Comparison of ENCODE assay signal across 16 mouse cellular contexts in the genomic region with DNA sequence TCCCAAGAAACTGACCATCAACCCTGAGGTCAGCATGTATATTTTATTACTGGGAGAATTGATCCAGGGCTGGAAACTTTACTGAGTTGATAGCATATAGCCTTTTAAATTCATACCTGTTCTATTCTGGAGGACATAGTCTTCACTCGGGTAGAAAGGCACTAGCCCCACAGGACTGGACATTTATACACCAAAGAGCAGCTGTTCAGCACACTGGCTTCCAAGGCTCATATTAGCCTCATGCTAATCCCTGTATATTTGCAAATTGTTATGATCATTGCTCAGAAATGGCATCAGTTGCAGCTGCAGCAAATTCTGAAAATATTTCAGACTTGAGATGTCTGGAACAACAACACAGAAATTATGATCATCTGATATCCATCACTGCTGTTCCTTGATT.
"Had no signal": no experiment of that assay in that cellular context is flagged by ENCODE, and none has a peak within 500 bp of the region (broad histone marks: within the 10 kb centered on the region; RNA-seq: fewer than 3 reads in every experiment).

No protein-coding gene starts in this region.

- DNase-seq: lung, adult 18-20 months; lung, embryonic 14.5 days; lung, postnatal 10 days; lung, postnatal 36 days; midbrain, embryonic 14.5 days; right cerebral cortex, postnatal 14 days; spleen, adult 18-20 months; thymus, adult 18-20 months; thymus, postnatal 14 days; thymus, postnatal 36 days had no signal

- H3K27ac ChIP-seq: liver, embryonic 14.5 days; macrophage; midbrain, embryonic 10.5 days; midbrain, embryonic 12.5 days; neural tube, embryonic 12.5 days had no signal

- H3K4me2 ChIP-seq: lung, embryonic 14.5 days; midbrain, embryonic 12.5 days; neural tube, embryonic 12.5 days had no signal

- H3K9me3 ChIP-seq: midbrain, embryonic 10.5 days; midbrain, embryonic 12.5 days; neural tube, embryonic 12.5 days had no signal

- H3K4me3 ChIP-seq: midbrain, embryonic 10.5 days; midbrain, embryonic 12.5 days; neural tube, embryonic 12.5 days had no signal

- ATAC-seq: midbrain, embryonic 16.5 days had no signal

- H3K4me1 ChIP-seq: midbrain, embryonic 10.5 days; midbrain, embryonic 12.5 days; neural tube, embryonic 12.5 days had no signal

- H3K9ac ChIP-seq: liver, embryonic 14.5 days; lung, embryonic 14.5 days; midbrain, embryonic 12.5 days; neural tube, embryonic 12.5 days had no signal

- H3K36me3 ChIP-seq: midbrain, embryonic 10.5 days; midbrain, embryonic 12.5 days; neural tube, embryonic 12.5 days had no signal

- H3K27me3 ChIP-seq: midbrain, embryonic 12.5 days; neural tube, embryonic 12.5 days had no signal
